Mouse (Mus musculus) megakaryocyte progenitor cell, adult 5-6 weeks (primary cell): Measurements from ENCODE around the gene Gm20498. TPM values are rescaled to one million over a fixed set of nuclear protein-coding genes. Genes with fewer than 3 reads are reported as not detected.
"Not testable (repeated sequence)": the region's sequence is repeated elsewhere in the genome, so short reads cannot be mapped to it uniquely, and the experiment has no call there.

Experiments used
- ATAC-seq: replicated peaks from 2 replicates; pipeline ENCODE4 v1.8.0; 2016; ENCODE audit warnings: mild to moderate bottlenecking, moderate TSS enrichment, inconsistent platforms; ENCODE audit not compliant: poor library complexity
- total RNA-seq, 2 experiments: library from RNA; stranded (forward) in 1 of 2; stranded (reverse) in 1 of 2; fragments of 157-497, 149-512 nt in 1 of 2; fragments of 200-1000 nt in 1 of 2; gene quantifications; 2 replicates each; pipeline versions ENCODE4 v1.2.3 to v1.2.4; 2015 to 2017

The Gm20498 gene
- total RNA-seq (2015) (9.0 and 12.4 TPM in 2 replicates), total RNA-seq (2017) (44.8 and 52.5 TPM in 2 replicates)

DNA sequence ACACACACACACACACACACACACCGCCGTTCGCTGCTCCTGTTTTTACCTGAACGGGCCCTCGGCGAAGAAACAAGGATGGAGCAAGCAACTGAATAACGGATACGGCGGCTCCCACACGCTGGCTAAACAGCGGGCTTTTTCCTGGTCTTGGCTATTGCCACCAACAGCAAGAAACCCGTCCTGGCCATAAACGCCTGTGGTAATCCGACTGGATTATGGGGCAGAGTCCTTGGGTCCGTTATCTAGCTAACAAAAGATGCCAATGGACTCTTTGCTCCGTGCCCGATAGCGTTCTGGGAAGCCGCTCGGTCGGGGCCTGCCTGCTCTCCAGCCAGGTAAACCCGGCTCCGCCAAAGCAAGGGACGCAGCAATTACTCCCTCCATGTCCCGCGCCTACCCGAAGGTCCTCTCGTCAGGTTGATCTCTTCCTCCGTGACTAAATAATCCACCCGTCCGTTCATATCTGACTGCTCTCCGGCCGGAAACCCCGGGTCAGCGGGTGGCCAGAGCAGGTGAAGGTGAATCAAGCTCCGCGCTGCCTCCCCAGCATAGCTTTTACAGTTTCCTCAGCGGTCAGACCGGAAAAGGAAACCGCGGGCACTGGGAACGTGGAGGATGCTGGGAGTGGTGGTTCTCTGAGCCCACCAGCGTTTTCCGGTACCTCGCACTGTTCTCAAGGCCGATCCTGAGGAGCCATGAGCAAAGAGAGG lies at the start of gene Gm20498, which contains the start of gene Synj2bp:
TSS of gene Gm20498 (minus strand) at position 590 of the 713 bp plus-strand sequence.
TSS of gene Synj2bp (minus strand) at position 596 of the 713 bp plus-strand sequence.
- peak; percentile 98 for ATAC-seq

DNA sequence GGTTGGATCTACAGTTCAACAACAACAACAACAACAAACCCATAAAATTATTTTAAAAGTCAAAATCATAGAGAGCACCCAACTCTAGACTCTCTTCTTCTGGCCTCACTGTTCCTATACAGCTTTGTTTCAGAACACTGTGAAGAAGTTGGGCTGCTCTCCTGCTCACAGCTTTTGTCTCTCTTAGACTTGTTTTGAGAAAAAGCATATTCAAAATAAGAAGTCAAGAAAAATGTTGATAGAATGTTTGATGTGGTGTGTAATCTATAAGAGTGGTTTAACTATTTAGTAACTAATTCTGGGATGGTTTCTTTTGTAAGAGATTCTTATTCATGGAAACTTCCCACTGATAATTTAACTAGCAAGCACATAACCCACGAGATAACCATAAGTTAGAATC lies 35.7 kb upstream of the Gm20498 start, which contains the start of gene Adam21:
TSS of gene Adam21 (minus strand) at position 101 of the 400 bp plus-strand sequence.
- no peak for ATAC-seq

GRCm38 (mm10) chr12:81567931-81568330 lies 35.2 kb upstream of the Gm20498 start:
- no peak for ATAC-seq

DNA sequence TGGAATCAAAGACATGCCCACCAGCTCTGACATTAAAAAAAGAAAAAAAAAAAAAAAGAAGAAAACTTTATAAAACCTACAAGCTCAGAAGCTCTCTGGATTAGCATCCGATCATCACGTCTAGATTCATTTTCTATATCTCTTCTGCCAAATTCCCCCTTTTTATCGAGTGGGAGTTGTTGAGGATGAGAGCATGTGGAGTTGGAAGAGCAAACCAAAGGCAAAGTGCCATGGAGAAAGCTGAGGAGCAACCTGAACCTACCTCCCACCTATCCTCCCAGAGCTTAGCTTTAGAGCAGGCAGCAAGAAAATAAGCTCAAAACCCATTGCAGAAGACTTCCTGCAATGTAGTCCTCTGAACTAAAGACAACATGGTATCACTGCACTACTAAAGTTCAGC lies 31.5 kb upstream of the Gm20498 start:
- no peak for ATAC-seq

- no peak for ATAC-seq
Measured at GRCm38 (mm10) chr12:81549286-81549685, 16.6 kb upstream of the Gm20498 start.

DNA sequence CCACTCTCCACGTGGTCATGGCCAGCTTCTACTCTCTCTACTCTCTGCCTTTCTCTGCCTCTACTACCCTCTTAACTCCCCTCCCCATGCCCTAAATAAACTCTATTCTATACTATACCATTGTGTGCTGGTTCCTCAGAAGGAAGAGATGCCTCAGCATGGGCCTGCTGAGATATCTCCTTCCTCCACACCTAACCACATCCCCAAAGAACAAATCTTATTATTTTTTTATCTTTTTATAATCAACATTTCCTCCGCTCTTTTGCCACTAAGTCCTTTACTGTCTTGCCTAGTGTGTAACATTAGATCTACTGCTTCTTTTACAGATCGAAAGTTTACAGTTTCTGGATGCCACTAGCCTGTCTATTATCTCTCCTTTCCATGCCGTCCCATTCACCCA lies 14.5 kb upstream of the Gm20498 start:
- ATAC-seq, result no peak

DNA sequence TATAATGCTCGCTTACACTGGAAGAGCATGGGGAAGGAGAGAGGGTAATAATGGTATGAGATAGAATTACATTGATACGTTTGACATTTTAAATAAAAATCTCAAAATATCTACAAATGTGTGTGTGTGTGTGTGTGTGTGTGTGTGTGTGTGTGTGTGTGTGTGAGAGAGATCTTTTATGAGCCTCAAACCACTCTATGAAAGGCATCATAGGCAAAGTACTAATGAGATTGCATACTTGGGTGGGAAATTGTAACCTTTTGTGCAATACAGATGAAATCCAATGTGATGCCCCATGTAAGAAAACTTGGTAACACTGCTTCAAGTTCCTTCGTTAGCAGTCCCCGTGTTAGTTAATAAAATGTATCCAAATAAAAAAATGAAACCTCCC lies 319 bp upstream of the Gm20498 start:
- no peak for ATAC-seq

GRCm38 (mm10) chr12:81530587-81530986 lies 2.1 kb downstream of the Gm20498 start:
- not testable (repeated sequence) for ATAC-seq

DNA sequence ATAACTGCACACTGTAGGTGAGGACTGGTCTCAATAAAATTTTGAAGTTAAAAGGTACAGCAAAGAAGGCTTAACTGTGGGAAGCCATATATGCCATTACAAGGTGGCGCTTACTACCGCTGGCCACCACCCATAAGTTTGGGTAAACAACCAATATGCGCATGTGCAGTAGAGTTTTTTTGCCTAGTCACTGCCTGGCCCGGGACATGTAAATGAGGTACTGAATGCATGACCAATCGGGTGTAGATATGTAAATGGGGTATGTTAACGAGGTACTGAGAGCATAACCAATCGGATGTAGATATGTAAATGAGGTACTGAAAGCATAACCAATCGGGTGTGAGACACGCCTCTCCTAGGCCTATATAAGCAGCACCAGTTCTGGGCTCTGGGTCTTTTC lies 35.8 kb downstream of the Gm20498 start:
- ATAC-seq, result not testable (repeated sequence)

GRCm38 (mm10) chr12:81490491-81490890 lies 42.2 kb downstream of the Gm20498 start:
- no peak for ATAC-seq

- no peak for ATAC-seq
Measured at GRCm38 (mm10) chr12:81485311-81485710, 47.4 kb downstream of the Gm20498 start.

GRCm38 (mm10) chr12:81484727-81485191 lies 47.9 kb downstream of the Gm20498 start, which contains the start of gene Cox16:
Cox16 (minus strand) TSS chr12:81485127.
- ATAC-seq, result peak; percentile 98

DNA sequence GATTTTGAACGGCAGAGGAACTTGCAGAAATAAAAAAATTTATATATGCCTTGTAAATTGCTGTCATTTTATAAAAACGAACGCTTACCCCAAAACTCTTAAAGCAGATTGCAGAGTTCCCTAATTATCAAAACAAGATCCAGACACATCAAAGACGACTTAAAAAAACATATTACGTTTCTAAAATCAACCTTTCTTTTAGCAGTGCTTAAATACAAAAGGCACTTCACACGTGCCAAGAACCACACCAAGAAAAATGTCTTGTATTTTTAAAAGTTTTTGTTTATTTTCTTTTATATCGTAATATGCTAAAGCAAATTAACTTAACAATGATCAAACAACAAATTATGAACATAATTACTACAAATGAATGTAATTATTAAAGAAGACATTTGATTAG lies 48.5 kb downstream of the Gm20498 start:
- ATAC-seq, result no peak

DNA sequence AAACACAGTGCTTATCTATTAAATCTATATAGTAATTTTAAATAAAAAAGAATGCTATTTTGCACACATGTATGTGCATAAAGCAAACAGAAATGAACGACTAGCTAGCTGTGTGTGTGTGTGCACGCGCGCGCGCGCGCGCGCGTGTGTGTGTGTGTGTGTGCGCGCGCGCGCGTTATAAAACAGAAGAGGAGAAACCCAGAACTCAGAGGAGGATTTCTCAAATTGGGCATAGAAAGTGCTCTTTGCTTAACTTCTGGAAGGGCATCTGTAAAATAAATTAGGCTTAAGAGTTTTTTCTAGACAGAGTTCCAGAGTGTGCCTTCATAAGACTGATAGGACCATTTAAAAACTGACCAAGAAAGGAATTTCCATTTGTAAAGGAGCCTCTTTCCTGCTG lies 49.0 kb downstream of the Gm20498 start:
- ATAC-seq, result 0 out of 2 replicates have a peak, but pooled peaks have one; percentile 20

- ATAC-seq, result not testable (repeated sequence)
Measured at GRCm38 (mm10) chr12:81459051-81459450, 73.7 kb downstream of the Gm20498 start.

- not testable (repeated sequence) for ATAC-seq
Measured at GRCm38 (mm10) chr12:81438985-81439384, 93.7 kb downstream of the Gm20498 start.

- not testable (repeated sequence) for ATAC-seq
Measured at GRCm38 (mm10) chr12:81434778-81435177, 97.9 kb downstream of the Gm20498 start.

GRCm38 (mm10) chr12:81421846-81422245 lies 110.9 kb downstream of the Gm20498 start, which contains the start of gene Adam4:
Adam4 (minus strand) TSS chr12:81421946.
- ATAC-seq, result no peak

DNA sequence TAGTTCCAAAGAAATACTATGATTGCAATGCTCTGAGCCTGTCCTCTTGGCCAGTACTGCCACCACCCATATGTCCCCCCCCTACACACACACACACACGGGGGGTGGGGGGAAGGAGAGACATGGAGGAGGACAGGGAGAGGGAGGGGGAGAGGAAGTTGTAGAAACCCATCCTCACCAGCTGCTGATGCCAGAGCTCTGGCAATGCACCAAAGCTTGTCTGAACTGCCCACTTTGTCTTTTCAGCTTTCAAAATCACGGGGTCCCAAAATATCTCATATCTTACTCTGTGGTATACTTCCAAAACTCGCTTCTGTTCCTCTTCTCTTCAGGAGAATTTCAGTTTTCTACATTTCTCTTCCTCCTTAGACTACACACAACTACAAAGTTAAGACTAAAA lies 119.5 kb downstream of the Gm20498 start:
- ATAC-seq, result no peak

DNA sequence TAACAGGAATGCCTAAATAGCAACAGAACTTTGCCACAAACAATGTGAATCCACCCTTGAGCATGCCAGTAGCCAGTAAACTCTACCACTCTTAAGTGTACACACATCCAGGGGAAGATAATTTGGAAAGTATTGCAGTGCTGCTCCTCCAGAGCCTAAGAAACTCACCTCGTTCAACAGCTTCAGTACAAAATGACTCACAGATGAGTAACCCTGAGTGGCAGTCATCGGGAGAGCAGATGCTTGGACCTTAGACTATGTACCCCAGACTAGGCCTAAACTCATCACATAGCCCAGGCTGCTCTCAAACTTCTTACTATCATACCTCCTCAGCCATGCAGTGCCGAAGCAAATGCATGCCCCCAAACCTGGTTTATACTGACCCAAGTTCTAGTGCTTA lies 123.7 kb downstream of the Gm20498 start:
- ATAC-seq, result no peak

- ATAC-seq, result peak; percentile 93
Measured at GRCm38 (mm10) chr12:81402187-81402586, 130.5 kb downstream of the Gm20498 start.

- not testable (repeated sequence) for ATAC-seq
Measured at GRCm38 (mm10) chr12:81379364-81379763, 153.3 kb downstream of the Gm20498 start, which contains the start of gene Gm4787. Gm4787 (minus strand) TSS chr12:81379464.
